Mouse (Mus musculus) right cerebral cortex, adult 18-20 months (tissue): ENCODE measurements around the gene Espn.

Source experiments
- DNase-seq: peaks from one replicate; pipeline ENCODE4 v3.0.0; 2022; ENCODE audit warnings: mixed read lengths

Gene Espn

DNA sequence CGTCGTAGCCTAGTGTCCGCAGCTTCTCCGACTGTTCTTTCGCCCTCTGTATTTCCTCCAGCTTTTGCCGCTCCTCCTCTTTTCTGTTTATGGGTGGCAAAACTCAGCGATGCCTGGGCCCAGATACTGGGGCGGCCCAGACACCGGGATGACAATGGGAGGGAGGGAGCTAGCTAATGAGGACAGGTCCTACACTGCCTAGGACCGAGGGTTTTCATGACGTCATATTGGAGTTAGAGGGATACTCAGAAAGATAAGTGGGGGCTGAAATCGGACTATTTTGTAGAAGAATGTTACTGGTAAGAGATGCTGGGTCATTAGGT, 31.0 kb downstream of the Espn start:
- no peak for DNase-seq

DNA sequence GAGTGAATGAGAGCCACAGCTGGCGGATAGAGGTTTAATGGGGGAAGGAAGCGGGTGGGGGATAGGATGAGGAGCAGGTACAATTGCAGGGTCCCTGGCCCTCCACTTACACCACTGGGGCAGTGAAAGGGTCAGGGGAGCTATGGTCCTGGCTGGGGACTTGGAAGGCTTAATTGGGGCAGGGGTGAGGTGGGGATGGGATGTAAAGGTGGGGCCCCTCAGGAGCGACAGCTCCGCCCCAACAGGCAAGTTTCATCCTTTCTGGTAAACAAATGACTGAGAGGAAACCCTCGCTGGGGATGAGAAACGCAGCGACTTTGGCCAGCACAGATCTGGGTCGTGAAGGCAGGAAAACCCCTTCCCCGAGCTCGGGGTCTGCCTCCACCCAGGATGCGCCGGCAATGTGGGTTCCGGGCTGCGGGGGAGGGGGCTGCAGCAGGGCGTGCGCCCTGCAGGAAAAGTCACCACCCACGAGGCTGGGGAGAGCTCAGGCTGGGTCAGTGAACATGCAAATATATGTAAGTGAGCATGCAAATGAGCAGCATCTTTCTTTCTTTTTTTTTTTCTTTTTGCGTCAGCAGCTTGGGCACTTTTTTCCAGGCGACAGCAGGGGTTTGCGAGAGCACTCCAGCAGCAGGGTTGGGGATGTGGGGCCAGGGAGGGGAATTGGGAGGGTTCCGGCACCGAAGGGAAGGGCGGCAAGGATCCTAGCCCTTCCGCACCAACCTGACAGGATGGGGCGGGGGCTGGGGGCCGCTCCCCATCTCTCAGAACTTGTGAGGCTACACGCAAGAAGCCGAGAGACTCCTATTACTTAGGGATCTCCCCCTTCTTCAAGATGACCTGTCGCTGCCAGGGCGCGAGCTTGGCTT, 31.6 kb downstream of the Espn start:
- DNase-seq = peak; percentile 44

DNA sequence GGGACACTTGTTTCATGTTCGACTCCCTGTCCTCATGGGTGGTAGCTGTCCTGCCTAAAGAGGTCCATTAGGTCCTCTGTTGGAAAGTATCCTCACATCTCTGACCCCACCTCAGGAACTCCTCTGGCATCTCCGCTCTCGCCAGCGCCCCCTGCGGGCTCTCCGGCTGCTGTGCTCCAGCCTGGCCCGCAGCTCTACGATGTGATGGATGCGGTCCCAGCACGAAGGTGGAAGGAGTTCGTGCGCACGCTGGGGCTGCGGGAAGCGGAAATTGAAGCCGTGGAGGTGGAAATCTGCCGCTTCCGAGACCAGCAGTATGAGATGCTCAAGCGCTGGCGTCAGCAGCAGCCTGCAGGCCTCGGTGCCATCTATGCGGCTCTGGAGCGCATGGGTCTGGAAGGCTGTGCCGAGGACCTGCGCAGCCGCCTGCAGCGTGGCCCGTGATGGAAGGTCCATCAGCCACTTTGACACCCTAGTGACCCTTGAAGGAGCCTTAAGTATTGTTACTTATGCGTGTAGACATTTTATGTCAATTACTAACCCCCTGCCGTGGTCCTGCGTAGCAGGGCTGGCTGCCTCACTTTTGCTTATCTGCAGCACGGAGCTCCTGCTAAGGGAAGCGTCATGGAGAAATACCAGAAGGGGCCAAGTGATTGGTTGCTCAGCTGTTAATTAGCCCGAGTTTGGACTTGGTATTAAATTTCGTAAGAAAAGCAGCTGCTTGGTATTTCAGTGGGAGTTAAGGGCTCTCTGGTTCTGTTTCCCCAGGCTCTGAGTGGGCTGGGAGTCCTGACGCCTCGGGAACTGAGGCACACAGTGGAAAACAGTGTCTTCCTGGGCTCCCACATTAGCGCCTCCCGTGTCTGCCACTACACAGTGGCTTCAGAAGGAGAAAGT, 32.5 kb downstream of the Espn start:
- DNase-seq = peak; percentile 72

DNA sequence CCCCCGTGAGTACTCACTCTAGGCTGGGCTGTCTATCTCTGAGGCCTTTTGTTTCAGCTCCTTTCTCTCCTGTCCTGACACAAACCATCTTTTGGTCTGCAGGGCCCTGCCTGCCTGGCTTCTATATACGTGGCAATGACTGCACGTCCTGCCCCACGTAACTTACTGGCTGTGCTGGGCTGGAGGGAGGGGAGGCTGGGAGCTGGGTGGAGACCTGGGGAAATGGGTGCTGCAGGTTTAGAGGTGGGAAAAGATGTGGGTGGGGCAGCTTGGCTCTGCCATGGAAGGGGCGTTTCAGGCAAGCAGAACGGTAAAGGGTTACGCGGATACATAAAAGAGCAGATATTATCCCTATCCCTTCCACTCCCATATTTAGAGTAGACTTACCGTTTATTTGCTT, 34.6 kb downstream of the Espn start:
- no peak for DNase-seq

DNA sequence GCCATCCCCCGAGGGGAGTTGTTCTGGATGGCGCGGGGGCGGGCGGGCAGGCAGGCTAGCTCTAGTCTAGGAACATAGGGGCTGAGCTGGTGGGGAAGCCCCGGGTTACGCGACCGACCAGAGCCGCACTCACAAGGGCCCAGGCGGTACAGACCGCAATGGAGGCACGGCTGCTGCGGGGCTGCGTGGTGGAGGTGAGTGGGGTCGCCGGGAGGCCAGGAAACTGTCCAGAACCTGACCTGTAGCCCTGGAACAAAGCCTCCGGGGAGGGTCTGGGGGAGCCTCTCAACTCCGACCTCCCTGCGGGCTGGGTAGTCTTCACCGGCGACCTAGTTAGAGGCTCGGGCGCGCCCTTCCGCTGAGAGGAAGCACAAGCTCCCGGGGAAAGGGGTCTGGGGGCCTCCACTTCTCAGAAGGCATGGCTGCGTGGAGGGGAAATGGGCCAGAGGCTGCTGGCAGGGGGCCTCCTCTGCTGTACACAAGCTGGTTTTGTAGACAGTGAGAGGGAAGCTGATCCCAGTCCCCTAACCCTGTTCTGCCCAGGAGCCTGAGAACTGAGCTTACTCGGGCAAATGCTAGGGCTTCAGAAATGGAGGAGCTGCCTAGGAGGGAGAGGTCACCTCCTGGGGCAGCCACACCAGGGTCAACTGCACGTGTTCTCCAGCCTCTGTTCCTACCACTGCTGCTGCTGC, 36.1 kb downstream of the Espn start, which contains the start of gene Tnfrsf25:
TSS of gene Tnfrsf25 (plus strand) at position 14 of the 692 bp plus-strand sequence.
- no peak for DNase-seq

DNA sequence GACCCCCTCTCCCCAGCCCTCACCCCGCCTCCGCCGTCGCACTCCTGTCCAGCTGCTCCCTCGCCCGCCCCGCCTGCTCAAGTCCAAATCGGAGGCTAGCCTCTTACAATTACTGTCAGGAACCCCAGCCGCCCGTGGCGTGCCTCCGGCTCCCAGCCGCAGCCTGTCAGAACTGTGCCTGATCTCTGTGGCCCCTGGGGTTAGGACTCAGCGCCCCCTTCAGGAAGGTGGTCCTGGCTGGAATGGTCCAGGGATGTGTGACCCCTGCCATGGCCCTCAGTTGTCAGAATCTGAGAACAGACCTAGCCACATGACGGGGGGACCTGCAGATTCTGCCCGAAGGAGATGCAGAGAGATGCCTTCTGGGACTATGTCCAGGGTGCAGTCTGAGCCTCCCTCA, 38.1 kb downstream of the Espn start:
- no peak for DNase-seq

DNA sequence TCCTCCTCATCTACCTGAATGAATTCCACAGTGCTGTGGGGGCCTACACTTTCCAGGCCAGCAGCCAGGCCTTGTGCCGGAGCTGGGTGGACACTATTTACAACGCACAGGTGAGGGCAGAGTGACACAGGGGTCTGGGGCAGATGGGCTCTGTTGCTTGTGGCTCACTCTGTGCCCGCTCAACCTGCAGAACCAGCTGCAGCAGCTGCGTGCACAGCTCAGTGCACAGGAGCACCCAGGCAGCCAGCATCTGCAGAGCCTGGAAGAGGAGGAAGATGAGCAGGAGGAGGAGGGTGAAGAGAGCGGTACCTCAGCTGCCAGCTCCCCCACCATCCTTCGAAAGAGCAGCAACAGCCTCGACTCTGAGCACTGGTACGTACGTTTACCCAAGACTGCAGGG, 39.8 kb downstream of the Espn start:
- no peak for DNase-seq

DNA sequence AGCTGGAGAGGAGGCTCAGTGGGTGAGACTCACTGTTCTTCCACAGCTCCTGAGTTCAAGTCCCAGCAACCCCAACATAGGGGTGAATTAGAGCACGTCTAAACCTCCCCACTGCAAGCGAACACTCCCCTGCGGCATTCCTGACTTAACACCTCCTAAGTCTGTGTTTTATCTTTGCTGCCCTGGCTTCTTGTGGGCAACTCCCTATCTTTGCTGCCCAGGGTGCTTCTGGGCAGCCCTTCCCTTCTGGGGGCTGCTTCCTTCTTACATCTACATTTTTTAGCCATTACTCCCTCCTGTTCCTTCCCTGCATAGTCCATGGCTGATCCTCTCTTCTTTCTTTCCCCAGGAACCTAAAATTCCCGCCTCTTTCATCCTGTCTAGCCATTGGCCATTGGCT, 41.5 kb downstream of the Espn start:
- no peak for DNase-seq

DNA sequence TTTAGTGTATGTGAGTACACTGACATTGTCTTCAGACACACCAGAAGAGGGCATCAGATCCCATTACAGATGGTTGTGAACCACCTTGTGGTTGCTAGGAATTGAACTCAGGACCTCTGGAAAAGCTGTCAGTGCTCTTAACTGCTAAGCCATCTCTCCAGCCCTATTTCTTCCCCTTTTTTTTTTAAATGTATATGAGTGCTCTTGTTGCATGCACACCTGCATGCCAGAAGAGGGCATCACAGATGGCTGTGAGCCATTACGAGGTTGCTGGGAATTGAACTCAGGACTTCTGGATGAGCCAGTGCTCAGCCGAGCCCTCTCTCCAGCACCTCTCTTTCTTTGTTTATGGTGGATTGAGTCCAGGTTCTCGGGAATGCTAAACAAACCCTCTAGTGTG, 42.7 kb downstream of the Espn start:
- no peak for DNase-seq

DNA sequence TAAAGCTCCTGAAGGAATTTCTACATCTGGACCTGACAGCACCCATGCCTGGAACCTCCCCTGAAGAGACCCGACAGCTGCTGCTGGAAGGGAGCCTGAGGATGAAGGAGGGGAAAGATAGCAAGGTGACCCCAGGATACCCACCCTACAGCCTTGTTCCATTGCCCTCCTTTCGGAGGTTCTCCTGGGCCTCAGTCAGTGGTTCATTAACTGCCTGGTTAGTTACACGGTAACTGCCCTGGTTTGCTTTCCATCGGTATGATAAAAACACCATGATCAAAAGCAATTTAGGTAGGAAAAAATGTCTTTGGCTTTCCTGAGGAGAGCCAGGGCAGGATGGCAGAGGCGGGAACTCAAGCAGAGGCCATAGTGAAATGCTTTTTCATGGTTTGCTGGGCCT, 43.5 kb downstream of the Espn start:
- no peak for DNase-seq

DNA sequence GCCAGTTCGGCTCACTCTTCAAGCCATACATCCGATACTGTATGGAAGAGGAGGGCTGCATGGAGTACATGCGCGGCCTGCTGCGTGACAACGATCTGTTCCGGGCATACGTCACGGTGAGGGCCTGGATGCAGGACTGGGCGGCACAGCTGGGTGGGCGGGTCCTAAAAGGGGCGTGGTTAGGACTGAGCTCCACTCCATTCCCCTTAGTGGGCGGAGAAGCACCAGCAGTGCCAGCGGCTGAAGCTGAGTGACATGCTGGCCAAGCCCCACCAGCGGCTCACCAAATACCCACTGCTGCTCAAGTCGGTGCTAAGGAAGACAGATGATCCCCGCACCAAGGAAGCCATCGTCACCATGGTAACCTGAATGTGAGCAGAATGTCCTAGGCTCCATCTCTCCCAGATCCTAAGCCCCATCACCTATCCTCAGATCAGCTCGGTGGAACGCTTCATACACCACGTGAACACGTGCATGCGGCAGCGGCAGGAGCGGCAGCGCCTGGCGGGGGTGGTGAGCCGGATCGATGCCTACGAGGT, 44.1 kb downstream of the Espn start:
- DNase-seq = peak; percentile 78

DNA sequence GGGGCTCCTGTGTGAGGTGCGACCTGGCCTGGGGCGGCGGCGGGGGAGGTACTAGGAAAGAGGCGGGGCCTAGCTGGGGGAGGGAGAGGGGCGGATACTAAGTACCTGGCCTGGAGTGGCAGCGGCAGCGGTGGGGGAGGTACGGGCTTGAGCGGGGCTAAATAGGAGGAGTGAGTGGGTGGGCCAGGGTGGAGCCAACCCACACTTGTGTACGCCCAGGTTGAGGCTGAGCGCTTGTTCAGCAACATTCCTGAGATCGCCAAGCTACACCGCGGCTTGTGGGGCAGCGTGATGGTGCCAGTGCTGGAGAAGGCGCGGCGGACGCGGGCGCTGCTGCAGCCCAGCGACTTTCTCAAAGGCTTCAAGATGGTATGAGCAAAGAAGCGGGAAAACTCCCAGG, 44.7 kb downstream of the Espn start:
- DNase-seq = no peak

DNA sequence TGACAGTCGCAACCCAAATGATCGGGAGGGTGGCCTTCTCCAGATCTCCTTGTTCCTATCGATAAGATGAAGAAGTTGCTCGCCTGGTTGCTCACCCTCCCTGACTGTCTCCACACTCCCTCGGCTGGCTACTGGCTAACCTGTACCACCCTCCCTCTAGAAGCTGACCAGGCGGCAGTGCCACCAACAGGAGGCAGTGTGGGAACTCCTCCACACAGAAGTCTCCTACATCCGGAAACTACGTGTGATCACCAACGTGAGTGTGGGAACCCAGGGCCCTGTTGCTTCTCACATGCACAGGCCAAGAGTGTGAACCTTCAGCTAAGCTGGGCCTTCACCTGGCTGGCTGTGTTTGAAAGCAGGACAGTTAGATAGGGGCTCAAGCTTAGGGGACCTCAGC, 45.4 kb downstream of the Espn start:
- DNase-seq = no peak

DNA sequence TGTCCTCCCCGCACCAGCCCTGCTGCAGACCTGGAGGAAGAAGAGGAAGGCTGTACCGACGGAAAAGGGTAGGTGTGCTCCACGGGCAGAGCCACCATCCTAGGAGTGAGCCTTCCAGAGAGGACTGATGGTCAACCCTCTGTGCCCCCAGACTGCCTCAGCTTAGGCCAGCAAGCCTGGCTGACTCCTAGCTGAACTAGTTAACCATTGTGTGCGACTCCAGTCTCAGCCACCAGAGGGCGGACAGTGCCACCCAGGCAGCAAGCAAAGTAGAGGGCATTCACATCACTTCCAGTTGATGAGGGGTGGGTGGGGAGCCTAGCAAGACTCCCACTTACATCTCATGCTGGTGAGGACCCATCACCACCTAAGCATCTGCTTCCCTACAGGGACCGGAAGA, 49.1 kb downstream of the Espn start:
- DNase-seq = peak; percentile 78

DNA sequence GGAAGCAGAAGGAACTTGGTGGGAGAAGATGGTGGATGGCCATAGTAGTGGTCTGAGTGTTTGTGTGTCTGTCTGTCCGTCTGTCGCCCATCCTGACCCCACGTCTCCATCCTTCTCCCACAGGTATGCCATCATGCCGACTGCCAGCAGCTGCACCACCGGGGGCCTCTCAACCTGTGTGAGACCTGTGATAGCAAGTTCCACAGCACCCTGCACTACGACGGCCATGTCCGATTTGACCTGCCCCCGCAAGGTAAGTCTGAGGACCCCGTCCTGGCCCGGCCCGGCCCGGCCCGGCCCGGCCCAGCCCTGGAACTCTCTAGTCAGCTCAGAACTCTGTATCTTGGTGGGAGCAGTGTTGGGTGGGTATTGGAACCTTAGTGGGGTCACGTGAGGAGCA, 50.2 kb downstream of the Espn start:
- DNase-seq = no peak

DNA sequence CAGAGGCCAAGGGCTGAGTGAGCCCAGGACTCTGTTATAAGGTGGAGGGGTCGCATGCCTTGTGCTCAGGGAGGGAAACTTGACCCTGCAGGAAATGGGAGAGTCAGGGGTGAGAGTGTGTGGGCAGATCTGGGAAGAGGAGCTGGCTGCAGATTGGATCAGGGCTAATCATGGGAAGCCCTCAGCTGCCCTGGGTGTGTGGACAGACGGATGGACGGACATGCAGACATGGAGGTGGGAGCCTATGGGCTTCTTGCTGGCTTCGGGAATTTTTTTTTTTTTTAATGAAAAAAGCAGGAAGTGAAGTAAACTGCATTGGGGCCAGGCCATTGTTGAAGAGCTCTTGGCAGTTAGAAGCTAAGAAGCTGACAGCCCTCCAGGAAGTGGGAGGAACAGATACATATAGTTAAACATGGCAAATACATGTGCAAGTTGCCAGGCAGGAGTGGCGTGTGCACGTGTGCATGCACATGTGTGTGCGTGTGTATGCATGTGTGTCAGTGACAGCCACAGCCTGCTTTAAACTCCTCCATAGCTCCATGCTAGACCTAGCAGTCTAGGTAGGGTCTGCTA, 51.0 kb downstream of the Espn start:
- no peak for DNase-seq

DNA sequence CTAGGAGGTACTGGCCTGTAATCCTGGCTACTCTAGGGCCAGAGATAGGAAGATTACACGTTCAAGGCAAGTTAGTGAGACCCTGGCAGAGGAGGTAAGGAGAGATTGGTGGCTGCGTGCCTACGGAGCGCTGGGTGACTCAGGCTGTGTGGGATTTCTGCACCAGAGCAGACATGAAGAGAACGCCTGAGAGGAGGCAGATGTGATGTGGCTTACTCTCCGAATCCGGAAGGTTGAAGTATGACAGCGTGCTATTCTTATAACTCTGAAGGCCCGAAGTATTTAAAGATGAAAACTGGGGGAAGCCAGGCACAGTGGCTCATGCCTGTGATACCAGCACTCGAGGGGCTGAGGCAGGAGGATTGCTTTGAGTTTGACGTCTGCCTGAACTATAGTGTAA, 51.6 kb downstream of the Espn start:
- peak; percentile 90 for DNase-seq

DNA sequence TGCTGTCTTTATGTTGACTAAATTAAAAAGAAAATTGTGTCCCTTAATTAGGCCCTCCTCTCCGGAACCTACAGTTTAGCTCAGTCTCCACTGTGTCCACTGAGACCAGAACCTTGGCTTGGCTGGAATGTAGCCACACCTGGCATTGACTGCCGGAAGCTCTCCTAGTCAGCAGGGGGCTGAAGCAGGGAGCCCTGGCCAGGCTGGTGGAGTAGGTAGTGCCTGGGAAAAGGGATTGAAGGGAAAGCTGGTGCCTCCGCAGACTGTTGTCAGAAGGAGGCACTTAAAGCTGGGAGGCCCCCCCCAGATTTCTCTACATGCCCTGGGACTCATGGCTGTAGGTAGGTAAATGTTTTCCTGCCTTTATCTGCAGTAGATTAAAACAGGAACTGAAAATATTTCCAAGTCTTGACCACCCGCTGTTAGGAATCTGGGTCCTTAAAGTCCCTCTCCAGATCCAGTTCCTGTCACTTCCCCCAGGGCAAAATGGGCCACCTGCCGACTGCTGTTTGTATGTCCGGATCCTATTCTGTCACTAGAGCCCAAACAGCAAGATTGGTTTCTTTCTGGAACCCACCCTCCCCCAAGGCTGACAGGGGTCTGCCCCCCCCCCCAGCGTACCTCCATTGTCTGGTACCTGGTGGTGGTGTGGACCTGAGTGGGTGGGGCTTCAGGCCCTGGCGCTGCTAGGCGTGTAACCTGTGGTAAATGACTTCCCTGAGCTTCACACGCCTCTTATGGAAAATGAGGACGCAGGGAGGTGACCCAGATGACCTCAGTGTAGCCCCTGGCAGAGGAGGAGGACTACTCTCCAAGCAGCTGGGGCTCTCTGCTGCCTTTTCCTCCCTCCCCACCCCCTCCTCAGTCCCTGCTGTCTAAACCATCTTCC, 54.0 kb downstream of the Espn start:
- DNase-seq = no peak

DNA sequence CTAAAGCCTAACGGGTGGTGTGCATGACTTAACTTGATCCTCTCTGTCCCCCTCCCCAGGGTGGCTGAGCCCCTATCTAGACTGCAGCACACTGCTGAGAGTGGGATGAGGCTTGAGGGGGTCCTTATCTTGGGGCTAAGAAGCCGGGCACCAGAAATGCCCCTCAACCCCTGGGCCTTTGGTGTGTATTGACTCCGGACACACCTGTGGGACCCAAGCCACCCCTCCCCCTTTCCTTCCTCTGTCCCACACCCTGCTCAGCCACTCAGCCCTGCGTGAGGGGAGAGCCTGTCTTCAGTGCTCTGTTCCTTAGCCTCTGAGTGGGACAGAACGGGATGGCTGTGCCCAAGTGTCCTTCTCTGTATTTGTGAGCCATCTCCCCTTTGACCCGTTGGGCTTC, 55.2 kb downstream of the Espn start:
- no peak for DNase-seq

DNA sequence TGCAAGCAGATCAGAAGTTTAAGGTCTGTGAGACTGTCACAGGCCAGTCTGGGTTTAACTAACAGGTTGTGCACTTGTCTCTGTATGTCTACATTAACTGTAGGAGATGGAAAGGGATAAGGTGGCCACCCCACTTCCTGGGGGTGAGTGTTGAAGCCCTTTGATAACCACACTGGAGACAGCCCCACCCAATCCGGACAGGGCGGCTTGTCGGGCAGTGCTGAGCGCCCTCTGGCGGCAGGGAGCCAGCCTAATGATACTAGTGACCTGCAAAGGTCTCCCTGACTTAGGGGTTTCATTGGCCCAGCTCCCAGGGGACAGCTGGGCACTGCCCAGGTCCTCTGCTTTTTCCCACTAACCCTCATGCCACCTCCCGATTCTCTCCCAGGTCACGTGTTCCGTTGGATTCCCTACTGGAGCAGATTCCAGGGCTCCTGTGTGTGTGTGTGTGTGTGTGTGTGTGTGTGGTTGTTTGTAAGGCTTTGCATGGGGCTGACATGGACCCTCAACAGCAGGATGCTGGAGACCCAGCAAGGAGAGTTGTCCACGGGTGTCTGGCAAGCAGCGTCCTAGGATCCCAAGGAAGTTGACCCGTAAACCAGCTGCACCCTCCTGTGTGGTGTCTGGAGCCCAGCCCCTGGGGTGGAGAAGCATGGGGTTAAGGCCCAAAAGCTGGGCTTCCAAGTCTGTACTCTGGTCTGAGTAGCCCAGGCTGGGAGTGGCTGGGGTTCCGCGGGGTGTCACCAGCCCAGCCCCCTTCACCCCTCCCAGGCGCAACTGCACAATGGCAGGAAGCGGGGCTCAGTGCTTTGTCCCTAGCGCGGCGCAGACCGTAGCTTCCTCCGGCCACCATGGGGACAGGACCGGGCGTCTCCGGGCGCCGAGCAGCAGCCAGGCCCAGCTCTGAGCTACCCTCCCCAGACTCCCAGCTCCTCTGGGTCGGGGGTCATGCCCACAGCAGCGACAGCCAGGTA, 55.9 kb downstream of the Espn start:
- no peak for DNase-seq

DNA sequence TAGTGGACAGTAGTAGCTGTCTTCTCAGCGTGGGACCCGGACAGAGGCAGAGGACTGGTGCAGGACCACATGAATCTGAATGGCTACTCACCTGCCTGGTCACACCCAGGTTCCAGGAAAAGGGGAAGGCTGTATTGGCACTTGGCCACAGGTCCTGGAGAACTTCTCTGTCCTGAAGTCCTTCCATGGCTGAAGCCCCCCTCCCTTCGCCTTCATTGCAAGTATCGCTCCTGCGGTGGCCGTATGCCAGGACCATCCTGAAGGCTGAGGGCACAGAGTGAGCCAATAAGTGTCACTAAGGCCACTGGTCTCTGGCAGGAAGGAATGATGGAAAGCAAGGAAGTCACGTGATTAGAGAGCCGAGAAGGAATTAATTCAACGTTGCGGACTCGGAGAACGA, 57.9 kb downstream of the Espn start:
- no peak for DNase-seq
